Comparison of ENCODE assay signal across 8 mouse cellular contexts in genomic region chr6:11908170-11908569, GRCm38 (mm10). TPM values are rescaled to one million over a fixed set of nuclear protein-coding genes. Genes with fewer than 3 reads are reported as not detected.
DNase-seq lines count a peak whose midpoint lies in the region; ATAC-seq lines count a peak whose summit lies in the region.

No protein-coding gene starts in this region.

- H3K4me2 ChIP-seq in limb, embryonic 13.5 days (replicated peaks), result peak overlapping the region; percentile 79

- peaks cover 35% of the 10 kb centered on the region for H3K4me1 ChIP-seq in erythroblast, embryonic 14.5 days (ENCODE audit: control insufficient read depth)
- H3K4me1 ChIP-seq in limb, embryonic 13.5 days, result peaks cover 19% of the 10 kb centered on the region

- peak overlapping the region; percentile 93 for H3K9ac ChIP-seq in limb, embryonic 13.5 days

- no peak for ATAC-seq in erythroblast, adult 5-6 weeks (replicated peaks; ENCODE audit: low FRiP score, poor library complexity, severe bottlenecking)
- no peak for ATAC-seq in limb, embryonic 13.5 days (ENCODE audit: low FRiP score, low read depth)
- no peak for ATAC-seq in monocyte, adult 5-6 weeks (replicated peaks; ENCODE audit: insufficient number of reproducible peaks, low FRiP score, low TSS enrichment, poor library complexity, severe bottlenecking)

- H3K9me3 ChIP-seq in erythroblast, embryonic 14.5 days (ENCODE audit: control insufficient read depth, low read length), result no peaks in the 10 kb centered on the region
- H3K9me3 ChIP-seq in limb, embryonic 13.5 days, result no peaks in the 10 kb centered on the region

- DNase-seq in thymus, postnatal 25 days, result peak; percentile 11
- no peak for DNase-seq in thymus, postnatal 4 days
- peak; percentile 19 for DNase-seq in splenic B cell, adult 2 months (ENCODE audit: low read depth, low spot score)
- no peak for DNase-seq in yolk sac, embryonic 10.5 days (ENCODE audit: low spot score)

- H3K27ac ChIP-seq in limb, embryonic 13.5 days, result peak overlapping the region; percentile 81

- peak overlapping the region; percentile 99 for H3K4me3 ChIP-seq in erythroblast, embryonic 14.5 days (replicated peaks)
- H3K4me3 ChIP-seq in limb, embryonic 13.5 days, result peak overlapping the region; percentile 89

- peaks cover 28% of the 10 kb centered on the region for H3K36me3 ChIP-seq in erythroblast, embryonic 14.5 days (ENCODE audit: control insufficient read depth)
- peaks cover 20% of the 10 kb centered on the region for H3K36me3 ChIP-seq in limb, embryonic 13.5 days
- H3K36me3 ChIP-seq in splenic B cell, adult 2 months (ENCODE audit: control insufficient read depth, insufficient read depth, low read length, poor library complexity, severe bottlenecking), result no peaks in the 10 kb centered on the region; the same call in 1 of the 2 replicates

- WGBS in limb, embryonic 13.5 days, result 27% methylated on average over 7 of the region's 7 CpGs

- H3K27me3 ChIP-seq in erythroblast, embryonic 14.5 days (ENCODE audit: control insufficient read depth), result no peaks in the 10 kb centered on the region
- no peaks in the 10 kb centered on the region for H3K27me3 ChIP-seq in limb, embryonic 13.5 days
- no peaks in the 10 kb centered on the region for H3K27me3 ChIP-seq in splenic B cell, adult 2 months (ENCODE audit: control insufficient read depth, insufficient read depth, low read length, poor library complexity, severe bottlenecking)

RNA-seq across cellular contexts. Expression of gene Phf14, which starts 0.6 kb away (rescaled TPM):
- polyA plus RNA-seq in erythroblast, embryonic 14.5 days (2012), result 0.42 and 0.57 TPM in 2 replicates
- 13.3 and 34.3 TPM in 2 replicates for total RNA-seq in erythroblast, adult 5-6 weeks (2015; ENCODE audit: low replicate concordance)
- total RNA-seq in erythroblast, adult 5-6 weeks (2017; ENCODE audit: low replicate concordance), result 13.2 and 24.4 TPM in 2 replicates
- polyA plus RNA-seq in limb, embryonic 13.5 days (2015; fragmentation: Nextera tagmentation; extraction: Ambion mirVana), result 95.6 and 106 TPM in 2 replicates
- 88.3 to 140 TPM (median 94.3 TPM) in 3 replicates for total RNA-seq in monocyte, adult 5-6 weeks (2017)

RNA-seq across cellular contexts. Expression of gene Ndufa4, which starts 0.9 kb away (rescaled TPM):
- 2.0 and 2.2 TPM in 2 replicates for polyA plus RNA-seq in erythroblast, embryonic 14.5 days (2012)
- total RNA-seq in erythroblast, adult 5-6 weeks (2015; ENCODE audit: low replicate concordance), result 182 and 200 TPM in 2 replicates
- 79.7 and 129 TPM in 2 replicates for total RNA-seq in erythroblast, adult 5-6 weeks (2017; ENCODE audit: low replicate concordance)
- 788 and 825 TPM in 2 replicates for polyA plus RNA-seq in limb, embryonic 13.5 days (2015; fragmentation: Nextera tagmentation; extraction: Ambion mirVana)
- total RNA-seq in monocyte, adult 5-6 weeks (2017), result 112 to 231 TPM (median 166 TPM) in 3 replicates

Comparison
In these comparisons a context has a peak if more than half of its experiments do, and no peak if none do; other contexts are left out.
1. DNase-seq: peak in thymus, postnatal 25 days (single experiment) and splenic B cell, adult 2 months (single experiment); none in thymus, postnatal 4 days (single experiment) and yolk sac, embryonic 10.5 days (single experiment).